Mouse (Mus musculus) bone marrow, adult 2 months (tissue): Measurements from ENCODE around the gene Acsbg2.

Source experiments
- CTCF ChIP-seq: fragments of 200-500 bp; IDR thresholded peaks from 2 replicates; pipeline ENCODE4 v1.5.1; 2011; ENCODE audit warnings: low read length, control low read depth; ENCODE audit not compliant: control insufficient read depth, insufficient read depth
- POLR2A ChIP-seq: fragments of 200-500 bp; IDR thresholded peaks from 2 replicates; pipeline ENCODE4 v1.6.1; 2011; ENCODE audit warnings: low read depth, mild to moderate bottlenecking, control low read depth, low read length, borderline replicate concordance; ENCODE audit not compliant: control insufficient read depth

DNA sequence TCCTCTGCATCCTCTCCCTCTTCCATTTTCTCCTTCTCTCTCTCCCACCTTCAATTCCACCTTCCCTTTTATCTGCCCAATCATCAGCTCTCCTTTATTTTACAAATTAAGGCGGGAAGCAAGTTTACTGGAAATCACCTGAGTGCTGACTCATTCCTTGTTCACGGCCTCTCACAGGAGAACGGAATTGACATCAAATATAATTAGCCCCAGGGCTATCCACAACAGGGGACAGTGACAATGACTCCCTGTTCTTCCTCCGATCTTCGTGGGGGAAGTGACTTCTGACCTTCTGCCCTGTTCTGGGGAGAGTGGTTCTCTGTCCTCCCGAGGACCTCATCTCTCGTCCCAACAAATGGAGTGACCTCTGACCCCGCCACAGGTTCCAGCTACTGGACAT is 2.7 kb upstream of the Acsbg2 start:
- no peak for TF ChIP-seq CTCF
- TF ChIP-seq POLR2A: no peak
